Mouse (Mus musculus) G1E (cell line): ENCODE measurements around the gene Cop1.
"Not testable (repeated sequence)": the region's sequence is repeated elsewhere in the genome, so short reads cannot be mapped to it uniquely, and the experiment has no call there.

ENCODE experiments used
- CTCF ChIP-seq: IDR thresholded peaks from 2 replicates; pipeline ENCODE4 v1.5.1; 2012; ENCODE audit warnings: low read depth, low read length, inconsistent platforms, mixed read lengths
- GATA1 ChIP-seq: IDR thresholded peaks from 2 replicates; pipeline ENCODE4 v1.6.1; 2012; ENCODE audit warnings: borderline replicate concordance, low read length, inconsistent platforms, mixed read lengths
- TAL1 ChIP-seq: conservative IDR thresholded peaks from 2 replicates; pipeline ENCODE4 v1.6.1; 2012; ENCODE audit warnings: low read depth, low read length, inconsistent platforms, mixed read lengths

DNA sequence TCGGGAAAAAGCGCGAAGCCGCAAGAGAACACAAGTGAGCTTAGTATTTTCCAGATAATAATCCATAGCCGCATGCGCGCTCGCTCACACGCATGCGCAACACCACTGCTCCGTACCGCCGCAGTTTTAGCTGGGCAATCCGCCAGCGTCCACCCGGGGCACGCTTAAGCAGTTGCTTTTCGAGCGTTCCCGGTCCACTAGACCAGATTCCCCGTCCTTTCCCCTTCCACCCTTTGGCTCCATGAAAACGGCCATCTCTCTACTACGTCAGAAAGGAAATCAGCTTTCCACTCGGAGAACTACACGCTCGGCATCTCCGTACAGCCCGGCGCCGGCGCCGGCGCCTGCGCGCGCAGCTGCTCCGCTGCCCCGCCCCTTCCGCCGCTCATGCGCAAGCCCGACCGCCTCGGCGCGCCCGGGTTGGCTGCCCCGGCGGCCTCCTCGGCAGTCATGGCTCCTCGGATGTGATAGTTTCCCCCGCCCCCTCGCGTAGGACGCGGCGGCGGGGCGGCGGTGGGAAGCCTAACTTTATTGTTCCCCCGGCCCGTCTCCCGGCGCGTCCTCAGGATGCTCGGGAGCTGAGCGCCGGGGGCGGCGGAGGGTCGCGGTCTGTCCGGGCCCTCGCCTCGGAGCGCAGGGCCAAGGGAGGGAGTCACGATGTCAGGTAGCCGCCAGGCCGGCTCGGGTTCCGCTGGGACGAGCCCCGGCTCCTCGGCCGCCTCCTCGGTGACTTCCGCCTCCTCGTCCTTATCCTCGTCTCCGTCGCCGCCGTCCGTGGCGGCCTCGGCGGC lies at the start of gene Cop1:
- not testable (repeated sequence) for TF ChIP-seq CTCF, GATA1, TAL1
